Mouse (Mus musculus) cerebellum, adult 8-10 months (tissue): ENCODE data around the gene Hgfac.

Experiments
- DNase-seq: peaks from one replicate; pipeline ENCODE4 v3.0.0; 2022

Gene Hgfac

GRCm38 (mm10) chr5:35042431-35043109 is 1.3 kb downstream of the Hgfac start:
- DNase-seq: no peak

DNA sequence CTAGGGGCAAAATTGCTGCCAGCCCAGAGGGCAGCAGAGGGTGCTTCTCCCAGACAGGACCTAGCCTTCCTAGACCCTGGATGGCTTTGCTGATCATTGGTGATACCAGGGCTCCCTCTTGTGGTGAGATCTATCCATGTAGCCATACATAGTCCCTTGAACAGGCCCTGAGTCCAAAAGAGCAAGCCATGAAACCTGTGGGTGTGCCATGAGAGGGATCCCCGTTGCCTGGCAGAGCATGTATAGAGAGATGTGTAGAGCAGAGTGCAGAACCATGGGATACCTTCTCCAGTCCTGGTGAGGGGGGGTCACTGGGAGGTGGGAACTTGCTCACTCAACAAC is 1.8 kb downstream of the Hgfac start:
- peak; percentile 74 for DNase-seq

DNA sequence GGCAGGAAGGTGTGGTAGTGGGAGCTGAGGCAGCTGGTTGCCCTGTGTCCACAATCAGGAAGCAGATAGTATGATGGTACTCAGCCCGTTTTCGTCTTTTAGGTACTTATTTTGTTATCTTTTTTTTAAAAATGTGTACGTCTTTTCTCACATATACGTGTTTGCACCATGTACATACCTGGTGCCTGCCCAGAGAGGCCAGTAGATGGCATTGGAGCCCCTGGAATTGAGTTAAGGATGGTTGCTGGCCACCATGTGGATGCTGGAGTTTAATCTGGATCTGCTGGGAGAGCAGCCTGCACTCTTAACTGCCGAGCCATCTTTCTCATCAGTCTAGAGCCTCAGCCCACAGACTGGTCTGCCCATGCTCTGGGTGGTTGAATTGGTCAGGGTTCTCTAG is 9.2 kb downstream of the Hgfac start:
- no peak for DNase-seq

GRCm38 (mm10) chr5:35054628-35055027 is 13.3 kb downstream of the Hgfac start:
- no peak for DNase-seq

DNA sequence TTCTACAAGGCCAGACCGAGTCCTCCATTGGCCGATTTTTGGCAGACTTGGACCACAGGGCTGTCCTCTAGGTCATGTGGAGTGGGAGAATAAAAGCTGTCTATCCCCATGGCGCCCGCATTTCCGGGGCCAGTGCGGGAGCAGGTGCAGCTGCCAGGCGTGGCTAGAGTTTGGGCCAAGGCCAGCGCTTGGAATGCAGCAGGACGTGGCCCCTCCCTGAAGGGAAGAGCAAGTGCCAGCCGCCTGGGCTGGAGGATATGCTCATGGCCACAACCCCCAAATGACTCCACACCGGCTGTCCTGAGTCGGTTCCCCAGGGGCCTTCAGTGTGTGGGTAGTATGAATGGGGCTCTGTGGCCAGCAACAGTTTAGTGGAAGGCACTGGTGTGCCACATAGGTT is 13.8 kb downstream of the Hgfac start:
- DNase-seq: no peak

GRCm38 (mm10) chr5:35056604-35057432 is 15.5 kb downstream of the Hgfac start, which contains the start of gene Dok7:
Gene Dok7, plus strand, starts transcription at chr5:35056766.
- DNase-seq: peak; percentile 54

DNA sequence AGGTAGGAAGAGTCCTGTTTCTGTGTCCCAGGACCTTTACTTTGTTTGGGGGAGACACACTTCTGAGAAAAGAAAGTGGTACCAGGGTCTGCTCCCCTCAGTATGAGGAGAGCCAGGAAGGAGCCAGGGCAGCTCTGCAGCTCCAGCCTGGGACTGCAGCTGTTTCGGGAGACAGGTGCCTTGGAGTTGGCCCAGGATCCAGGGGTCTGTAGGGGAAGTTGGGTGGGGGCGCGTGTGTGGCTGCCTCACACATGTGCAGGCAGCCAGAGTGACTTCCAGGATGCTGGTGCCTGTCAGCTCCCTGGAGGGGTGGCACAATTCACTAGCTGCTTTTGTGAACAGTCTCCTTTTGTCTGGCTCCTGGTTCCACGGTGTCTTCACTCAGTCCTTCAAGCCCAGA is 16.3 kb downstream of the Hgfac start:
- DNase-seq: peak; percentile 20

GRCm38 (mm10) chr5:35058216-35058615 is 16.9 kb downstream of the Hgfac start:
- no peak for DNase-seq

DNA sequence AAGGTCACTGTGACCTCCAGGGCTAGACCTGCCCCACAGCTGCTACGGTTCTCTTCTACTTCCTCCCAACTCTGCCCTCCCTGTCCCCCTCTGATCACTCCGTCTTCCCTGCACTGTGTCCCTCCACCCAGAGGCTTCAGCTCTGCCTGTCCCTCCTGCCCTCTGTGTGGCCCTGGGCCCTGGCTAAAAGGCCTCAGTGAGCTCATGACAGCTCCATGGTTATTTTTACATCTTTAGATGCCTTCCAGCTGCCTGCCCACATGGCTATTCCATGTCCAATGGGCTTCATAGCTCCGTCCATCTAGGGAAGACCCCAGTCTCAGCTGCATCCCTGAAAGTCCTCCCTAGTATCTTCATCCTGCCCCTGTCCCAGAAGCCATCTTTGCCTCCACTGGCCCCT is 18.8 kb downstream of the Hgfac start:
- DNase-seq: no peak

DNA sequence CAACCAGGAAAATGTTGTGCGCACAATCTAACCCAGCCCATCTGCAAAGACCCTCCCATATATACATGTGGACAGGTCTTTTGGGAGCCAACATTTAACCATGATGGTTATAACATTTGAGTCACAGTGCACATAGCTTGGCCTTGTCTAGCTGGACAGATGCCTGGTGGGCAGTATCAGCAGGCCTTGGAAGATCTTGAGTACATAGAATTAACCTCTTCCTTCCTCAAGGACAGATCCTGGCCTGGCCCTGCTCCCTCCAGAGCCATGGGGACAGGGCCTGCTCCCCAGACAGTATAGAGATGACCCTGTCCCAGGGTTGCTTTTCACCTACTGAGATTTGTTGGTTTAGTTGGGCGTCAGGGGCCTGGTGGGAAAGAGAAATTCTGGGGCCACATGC is 28.5 kb downstream of the Hgfac start:
- no peak for DNase-seq

DNA sequence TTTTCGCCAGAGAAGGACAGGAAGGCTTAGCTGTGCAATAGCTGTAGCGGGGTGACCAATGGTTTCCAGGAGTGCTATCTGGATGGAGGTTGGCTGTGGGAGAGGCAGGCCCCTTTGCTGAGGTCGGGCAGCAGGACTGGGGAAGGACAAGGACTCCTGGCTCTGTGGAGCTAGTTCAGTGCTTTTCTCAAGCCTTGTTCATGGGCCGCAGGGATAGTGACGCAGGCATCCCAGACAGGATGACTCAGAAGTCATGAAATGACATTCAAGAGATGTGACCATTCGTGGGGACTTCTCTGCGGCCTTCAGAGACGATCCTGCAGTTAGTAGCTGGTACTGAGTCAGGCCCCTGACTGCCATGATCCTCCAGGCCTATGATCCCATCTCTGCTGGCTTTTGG is 29.0 kb downstream of the Hgfac start:
- no peak for DNase-seq

- no peak for DNase-seq
These were observed 29.6 kb downstream of the Hgfac start for GRCm38 (mm10) chr5:35070953-35071352.

- no peak for DNase-seq
These were observed 30.5 kb downstream of the Hgfac start for GRCm38 (mm10) chr5:35071855-35072254.

- no peak for DNase-seq
These were observed 31.9 kb downstream of the Hgfac start for GRCm38 (mm10) chr5:35073235-35073634.

DNA sequence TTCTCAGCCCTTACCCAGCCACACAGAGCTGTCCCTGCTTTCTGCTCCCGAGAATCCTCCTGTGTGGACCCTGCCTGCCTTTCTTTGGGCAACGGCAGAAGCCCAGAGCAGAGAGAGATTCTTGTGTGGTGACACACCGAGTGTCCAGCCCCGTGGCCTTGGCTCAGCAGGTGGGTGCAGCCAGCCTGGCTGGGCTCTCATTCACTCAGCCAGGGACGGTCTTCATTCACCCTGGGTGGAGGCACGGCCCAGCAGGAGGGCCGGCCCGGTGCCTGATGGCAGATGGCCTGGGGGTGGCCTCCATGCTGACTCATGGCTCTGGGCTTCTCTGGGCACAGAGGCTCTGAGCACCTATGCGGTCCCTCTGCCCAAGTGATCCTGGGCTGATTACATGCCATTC is 32.7 kb downstream of the Hgfac start:
- DNase-seq: peak; percentile 57

- DNase-seq: no peak
These were observed 35.1 kb downstream of the Hgfac start for GRCm38 (mm10) chr5:35076369-35076768.

- peak; percentile 23 for DNase-seq
These were observed 37.8 kb downstream of the Hgfac start for GRCm38 (mm10) chr5:35079101-35079500.

DNA sequence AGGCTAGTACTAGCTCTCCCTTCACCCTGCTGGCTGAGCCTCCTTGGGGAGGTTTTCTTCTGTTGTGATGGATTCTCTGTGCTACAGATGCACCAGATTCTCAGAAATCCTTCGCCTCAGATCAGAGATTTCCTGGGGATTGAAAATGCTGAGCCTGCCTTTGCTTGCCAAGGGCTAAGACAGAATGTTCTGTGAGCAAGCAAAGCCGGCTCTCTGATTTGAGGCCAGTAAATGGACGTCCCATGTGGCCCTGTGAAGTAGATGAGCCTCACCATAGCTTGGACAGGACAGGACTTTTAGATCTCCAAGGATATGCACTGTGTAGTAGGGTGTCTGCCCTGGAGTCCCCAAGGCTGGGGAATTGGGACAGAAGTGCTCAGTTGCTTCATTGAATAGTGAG is 43.6 kb downstream of the Hgfac start:
- no peak for DNase-seq

GRCm38 (mm10) chr5:35088785-35089613 is 47.7 kb downstream of the Hgfac start:
- peak; percentile 64 for DNase-seq

- DNase-seq: no peak
These were observed 48.3 kb downstream of the Hgfac start for GRCm38 (mm10) chr5:35089614-35089963.

GRCm38 (mm10) chr5:35091636-35092035 is 50.3 kb downstream of the Hgfac start:
- no peak for DNase-seq
